Mouse (Mus musculus): ENCODE results near the gene Gigyf1. TPM values are rescaled to one million over a fixed set of nuclear protein-coding genes. Genes with fewer than 3 reads are reported as not detected.

Gigyf1 gene
- polyA plus RNA-seq, 1 experiment from 2014 or later: 14.7 TPM

DNA sequence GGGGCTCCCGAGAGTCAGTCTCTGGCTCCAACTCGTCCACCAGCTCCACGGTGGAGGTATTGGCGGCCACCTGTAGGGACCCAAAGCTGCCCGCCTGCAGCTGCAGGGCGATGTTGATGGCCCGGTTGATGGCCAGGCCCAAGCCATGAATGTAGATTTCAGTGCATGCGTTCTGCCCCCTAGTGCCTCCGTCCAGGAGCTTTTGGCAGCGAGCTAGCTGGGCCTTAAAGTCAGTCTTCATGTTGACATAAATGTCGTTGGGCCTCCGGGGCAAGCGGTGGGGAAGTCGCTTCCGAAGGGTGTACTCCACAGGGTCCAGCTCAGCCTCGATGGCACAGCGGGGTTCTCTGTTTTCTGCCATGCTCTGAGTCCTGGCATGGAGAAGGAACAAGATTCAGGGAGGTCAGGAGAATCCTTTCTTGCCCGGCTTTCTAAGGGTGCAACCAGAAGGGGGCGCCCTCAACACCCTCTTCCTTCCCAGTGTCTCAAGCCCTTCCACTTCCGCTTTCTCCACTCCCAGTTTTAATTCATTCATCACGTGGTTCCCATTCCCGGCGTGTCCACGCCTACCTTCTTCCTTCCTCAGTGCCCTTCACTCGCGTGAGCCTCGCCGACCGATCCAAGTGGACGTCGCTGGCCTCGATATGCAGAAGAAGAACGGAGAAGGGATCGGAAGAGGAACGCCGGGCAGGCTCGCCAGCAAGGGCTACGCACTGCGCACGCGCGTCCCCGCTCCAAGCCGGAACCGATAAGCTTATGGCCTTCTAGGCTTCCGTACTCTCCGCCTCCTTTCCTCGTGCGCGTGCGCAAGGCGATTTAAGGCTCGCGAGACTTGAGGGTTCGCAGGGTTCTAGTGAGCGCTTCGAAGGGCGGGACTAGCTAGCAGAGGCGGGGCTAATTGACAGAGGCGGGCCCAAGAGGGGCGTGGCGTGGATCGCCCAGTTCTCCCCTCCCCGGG lies 16.4 kb upstream of the Gigyf1 start, which contains the start of gene Pop7:
Gene Pop7 (minus strand): TSS at position 810 of the 958 bp plus-strand sequence.
- 1% methylated on average over 64 of the region's 64 CpGs for WGBS
- Histone ChIP-seq H3K36me3 (peaks cover 15% of the 10 kb centered on the region), H3K4me1 (peaks cover 17% of the 10 kb centered on the region), H3K9me3 (replicated peaks) (no peaks in the 10 kb centered on the region), H3K4me3 (replicated peaks) (peak within 1 kb of the TSS; percentile 86), H3K27me3 (no peaks in the 10 kb centered on the region), H3K4me2 (peak within 1 kb of the TSS; percentile 76), H3K27ac (peak within 1 kb of the TSS; percentile 100), H3K9ac (peak within 1 kb of the TSS; percentile 75)
- ATAC-seq (replicated peaks; ENCODE audit: low FRiP score): peak; percentile 95

DNA sequence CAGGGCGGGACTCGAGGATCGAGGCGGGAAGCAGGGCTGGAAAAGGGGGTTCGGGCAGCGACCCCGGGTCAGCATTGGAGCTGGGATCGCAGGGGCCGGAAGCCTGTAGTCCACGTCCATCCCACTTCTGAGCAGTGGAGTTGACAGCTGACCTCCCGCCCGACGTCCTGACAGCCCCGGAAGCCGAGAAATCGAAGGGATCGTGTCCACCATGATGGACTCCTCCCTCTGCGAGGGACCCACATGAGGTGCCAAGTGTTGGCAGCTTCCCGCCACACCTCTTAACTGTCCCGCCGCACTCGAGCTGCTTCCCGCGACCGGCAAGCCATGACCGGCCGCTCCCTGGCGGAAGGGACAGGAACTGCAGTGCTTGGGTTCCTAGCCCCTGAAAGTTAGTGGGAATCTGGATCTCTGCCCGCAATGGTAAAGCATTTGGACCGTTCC lies 15.7 kb upstream of the Gigyf1 start:
- peak overlapping the region; percentile 100 for H3K27ac ChIP-seq
- H3K27me3 ChIP-seq: no peaks in the 10 kb centered on the region
- H3K9ac ChIP-seq: peak overlapping the region; percentile 56
- peaks cover 17% of the 10 kb centered on the region for H3K4me1 ChIP-seq
- ATAC-seq (replicated peaks; ENCODE audit: low FRiP score): peak; percentile 89
- under 1% methylated on average over 30 of the region's 30 CpGs for WGBS
- H3K36me3 ChIP-seq: peaks cover 15% of the 10 kb centered on the region
- peak overlapping the region; percentile 86 for H3K4me3 ChIP-seq (replicated peaks)
- H3K9me3 ChIP-seq (replicated peaks): no peaks in the 10 kb centered on the region
- H3K4me2 ChIP-seq: peak overlapping the region; percentile 76

DNA sequence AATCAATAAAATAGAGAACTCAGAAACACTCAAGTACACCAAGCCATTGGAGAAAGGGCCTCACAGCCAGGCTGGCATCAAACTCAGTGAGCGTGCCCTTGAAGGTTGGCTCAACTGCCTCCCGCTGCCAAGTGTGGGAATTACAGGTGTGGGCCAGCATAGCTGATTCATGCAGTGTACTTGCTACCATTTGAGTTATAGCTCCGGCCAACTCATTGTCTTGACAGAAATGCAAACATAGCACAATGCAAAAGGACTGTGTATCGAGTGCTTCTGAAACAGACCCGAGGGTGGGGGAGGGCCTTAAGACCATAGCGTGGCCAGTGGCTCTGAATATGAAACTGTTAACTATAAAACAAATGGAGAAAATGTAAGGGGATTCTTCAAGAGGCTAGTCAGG lies 14.3 kb upstream of the Gigyf1 start:
- no peak overlapping the region for H3K27ac ChIP-seq
- no peaks in the 10 kb centered on the region for H3K27me3 ChIP-seq
- H3K4me1 ChIP-seq: peaks cover 17% of the 10 kb centered on the region
- H3K4me2 ChIP-seq: no peak overlapping the region
- no peak overlapping the region for H3K9ac ChIP-seq
- ATAC-seq (replicated peaks; ENCODE audit: low FRiP score): no peak
- no peak overlapping the region for H3K4me3 ChIP-seq (replicated peaks)
- H3K36me3 ChIP-seq: peaks cover 15% of the 10 kb centered on the region
- H3K9me3 ChIP-seq (replicated peaks): no peaks in the 10 kb centered on the region
- 78% methylated on average over 6 of the region's 6 CpGs for WGBS

DNA sequence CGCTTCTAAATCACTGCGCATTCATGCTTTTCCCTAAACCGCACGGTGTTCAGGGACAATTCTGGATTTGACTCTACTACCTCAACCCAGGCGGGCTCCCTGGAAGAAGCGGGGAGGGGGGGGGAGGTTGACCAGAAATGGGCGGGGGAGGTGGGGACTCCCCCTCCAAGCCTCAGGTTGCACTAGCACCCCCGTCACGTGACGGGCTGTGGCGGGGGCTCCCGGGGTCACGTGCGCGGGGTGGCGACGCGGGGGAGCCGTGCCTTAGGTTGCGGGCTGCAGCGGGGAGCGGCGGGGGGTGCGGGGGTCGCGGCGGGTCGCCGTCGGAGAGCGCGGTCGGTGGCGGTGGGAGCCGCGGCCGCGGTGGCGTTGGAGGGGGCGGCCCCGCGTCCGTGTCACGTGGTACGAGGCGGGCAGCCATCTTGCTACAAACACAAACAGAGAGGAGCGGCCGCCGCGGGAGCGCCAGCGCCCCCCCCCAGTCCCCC lies 8.3 kb upstream of the Gigyf1 start:
- H3K27me3 ChIP-seq: no peaks in the 10 kb centered on the region
- H3K4me2 ChIP-seq: peak overlapping the region; percentile 80
- peaks cover 44% of the 10 kb centered on the region for H3K4me1 ChIP-seq
- no peaks in the 10 kb centered on the region for H3K9me3 ChIP-seq (replicated peaks)
- H3K9ac ChIP-seq: peak overlapping the region; percentile 95
- peak overlapping the region; percentile 85 for H3K4me3 ChIP-seq (replicated peaks)
- ATAC-seq (replicated peaks; ENCODE audit: low FRiP score): peak; percentile 60
- peak overlapping the region; percentile 84 for H3K27ac ChIP-seq
- 3% methylated on average over 33 of the region's 52 CpGs for WGBS
- H3K36me3 ChIP-seq: peaks cover 7% of the 10 kb centered on the region; the same call in 1 of the 2 replicates

DNA sequence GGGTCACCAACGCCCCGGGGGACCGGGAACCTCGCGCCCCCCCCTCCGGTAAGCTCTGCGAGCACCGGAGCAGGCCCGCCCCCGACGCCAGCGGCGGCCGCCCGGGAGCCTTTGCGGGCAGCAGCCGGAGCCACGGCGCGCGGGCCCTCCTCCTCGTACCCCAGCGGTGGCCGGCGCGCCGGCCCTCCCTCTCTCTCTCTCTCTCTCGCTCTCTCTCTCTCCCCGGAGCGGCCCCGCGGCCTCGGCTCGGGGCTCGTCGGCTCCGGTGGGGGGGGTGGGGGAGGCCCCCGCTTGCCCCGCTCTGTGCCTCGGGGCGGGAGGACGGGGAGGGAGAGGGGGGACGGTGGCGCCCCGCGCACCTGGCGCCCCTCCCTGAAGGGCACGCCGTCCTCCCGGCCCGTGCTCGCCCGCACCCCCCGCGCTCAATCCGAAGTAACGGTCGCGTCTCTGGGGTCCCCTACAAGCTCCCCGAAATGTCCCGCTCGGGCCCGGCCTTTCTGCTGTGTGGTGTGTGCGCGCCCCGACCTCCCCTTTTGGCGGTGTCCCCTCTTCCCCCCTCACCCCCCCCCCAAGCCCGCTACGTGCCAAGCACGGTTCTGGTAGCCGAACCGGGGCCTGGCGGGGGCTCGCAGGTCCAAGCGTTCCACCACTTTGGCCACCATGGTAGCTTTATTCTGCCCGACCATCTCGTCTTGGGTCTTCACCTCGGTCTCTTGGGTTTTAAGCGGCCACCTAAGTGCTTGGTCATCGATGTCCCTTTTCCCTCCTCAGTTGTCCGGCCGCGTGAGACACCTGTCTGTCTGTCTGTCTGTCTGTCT lies 7.6 kb upstream of the Gigyf1 start:
- no peaks in the 10 kb centered on the region for H3K27me3 ChIP-seq
- peak overlapping the region; percentile 84 for H3K27ac ChIP-seq
- H3K9me3 ChIP-seq (replicated peaks): no peaks in the 10 kb centered on the region
- peak overlapping the region; percentile 80 for H3K4me2 ChIP-seq
- peak; percentile 40 for ATAC-seq (replicated peaks; ENCODE audit: low FRiP score)
- H3K9ac ChIP-seq: peak overlapping the region; percentile 95
- peaks cover 7% of the 10 kb centered on the region; the same call in 1 of the 2 replicates for H3K36me3 ChIP-seq
- H3K4me1 ChIP-seq: peaks cover 48% of the 10 kb centered on the region
- WGBS: under 1% methylated on average over 41 of the region's 83 CpGs
- peak overlapping the region; percentile 85 for H3K4me3 ChIP-seq (replicated peaks)

DNA sequence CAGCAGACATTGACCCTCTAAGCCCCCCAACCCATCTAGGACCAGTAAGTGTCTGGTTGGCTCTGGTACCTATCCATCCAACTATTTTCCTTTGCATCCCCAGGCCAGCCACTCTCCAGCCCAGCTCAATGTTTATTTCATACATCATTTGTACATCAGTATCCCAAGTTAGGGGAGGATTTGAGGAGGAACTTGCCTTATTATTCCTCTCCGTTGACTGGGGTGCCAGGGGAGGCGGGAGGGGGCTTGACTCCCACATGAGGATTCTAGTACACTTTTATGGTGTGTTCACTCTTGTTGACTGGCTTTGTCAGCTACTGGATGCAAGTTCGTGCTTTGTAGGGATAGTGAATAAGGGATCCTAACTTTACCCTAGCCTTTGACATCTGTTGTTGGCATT lies 6.6 kb upstream of the Gigyf1 start:
- no peaks in the 10 kb centered on the region for H3K27me3 ChIP-seq
- peaks cover 56% of the 10 kb centered on the region for H3K4me1 ChIP-seq
- peaks cover 7% of the 10 kb centered on the region; the same call in 1 of the 2 replicates for H3K36me3 ChIP-seq
- H3K27ac ChIP-seq: no peak overlapping the region
- no peak for ATAC-seq (replicated peaks; ENCODE audit: low FRiP score)
- H3K4me3 ChIP-seq (replicated peaks): peak overlapping the region; percentile 85
- peak overlapping the region; percentile 80 for H3K4me2 ChIP-seq
- no peaks in the 10 kb centered on the region for H3K9me3 ChIP-seq (replicated peaks)
- WGBS: 50% methylated on average over 3 of the region's 3 CpGs
- peak overlapping the region; percentile 95; the same call in 1 of the 2 replicates for H3K9ac ChIP-seq

DNA sequence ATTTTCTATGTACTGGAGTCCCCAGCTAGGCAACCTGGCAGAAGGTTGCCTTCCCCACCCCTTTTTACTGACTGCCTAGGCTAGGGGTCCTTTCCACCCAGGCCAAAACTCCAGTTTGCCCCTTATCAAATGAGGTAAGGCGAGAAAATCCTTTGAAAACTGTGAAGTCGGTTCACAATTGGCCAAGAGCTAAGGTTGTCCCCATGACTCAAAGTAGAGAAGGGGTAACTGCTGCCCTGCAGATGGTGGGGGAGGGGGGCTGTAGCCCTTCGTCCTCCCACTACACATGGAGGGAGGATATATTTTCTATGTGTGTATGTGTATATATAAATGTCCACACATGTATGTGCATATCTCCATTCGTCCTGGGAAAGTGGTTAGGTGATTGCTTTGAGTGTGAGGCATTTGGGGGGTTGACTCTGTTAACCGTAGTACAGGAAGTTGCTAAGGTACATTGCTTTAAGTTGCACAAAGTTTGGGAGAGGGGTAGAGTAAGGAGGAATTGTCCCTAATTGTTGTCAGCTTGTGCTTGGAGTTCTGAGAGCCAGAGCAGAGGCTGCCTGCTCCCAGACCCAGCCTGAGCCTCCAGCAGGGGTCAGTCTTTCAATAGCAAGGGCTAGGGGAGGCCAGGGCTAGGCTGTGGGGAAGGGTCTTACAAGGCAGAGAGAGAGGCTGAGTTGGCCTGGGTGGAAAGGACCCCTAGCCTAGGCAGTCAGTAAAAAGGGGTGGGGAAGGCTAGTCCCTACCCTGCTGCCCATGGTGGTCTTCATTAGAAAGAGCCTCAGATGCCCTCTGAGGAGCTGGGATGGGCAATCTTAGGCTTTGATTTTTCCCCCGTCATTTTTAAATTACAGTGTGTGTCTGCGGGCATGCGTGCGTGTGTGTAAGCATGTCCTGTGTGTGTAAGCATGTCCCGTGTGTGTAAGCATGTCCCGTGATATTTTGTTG lies 5.2 kb upstream of the Gigyf1 start:
- WGBS: 79% methylated on average over 11 of the region's 11 CpGs
- peaks cover 18% of the 10 kb centered on the region for H3K36me3 ChIP-seq
- H3K4me3 ChIP-seq (replicated peaks): no peak overlapping the region
- no peak overlapping the region for H3K9ac ChIP-seq
- H3K27me3 ChIP-seq: no peaks in the 10 kb centered on the region
- H3K27ac ChIP-seq: no peak overlapping the region
- peaks cover 56% of the 10 kb centered on the region for H3K4me1 ChIP-seq
- H3K9me3 ChIP-seq (replicated peaks): no peaks in the 10 kb centered on the region
- no peak overlapping the region for H3K4me2 ChIP-seq
- ATAC-seq (replicated peaks; ENCODE audit: low FRiP score): no peak; the same call in 1 of the 2 replicates

DNA sequence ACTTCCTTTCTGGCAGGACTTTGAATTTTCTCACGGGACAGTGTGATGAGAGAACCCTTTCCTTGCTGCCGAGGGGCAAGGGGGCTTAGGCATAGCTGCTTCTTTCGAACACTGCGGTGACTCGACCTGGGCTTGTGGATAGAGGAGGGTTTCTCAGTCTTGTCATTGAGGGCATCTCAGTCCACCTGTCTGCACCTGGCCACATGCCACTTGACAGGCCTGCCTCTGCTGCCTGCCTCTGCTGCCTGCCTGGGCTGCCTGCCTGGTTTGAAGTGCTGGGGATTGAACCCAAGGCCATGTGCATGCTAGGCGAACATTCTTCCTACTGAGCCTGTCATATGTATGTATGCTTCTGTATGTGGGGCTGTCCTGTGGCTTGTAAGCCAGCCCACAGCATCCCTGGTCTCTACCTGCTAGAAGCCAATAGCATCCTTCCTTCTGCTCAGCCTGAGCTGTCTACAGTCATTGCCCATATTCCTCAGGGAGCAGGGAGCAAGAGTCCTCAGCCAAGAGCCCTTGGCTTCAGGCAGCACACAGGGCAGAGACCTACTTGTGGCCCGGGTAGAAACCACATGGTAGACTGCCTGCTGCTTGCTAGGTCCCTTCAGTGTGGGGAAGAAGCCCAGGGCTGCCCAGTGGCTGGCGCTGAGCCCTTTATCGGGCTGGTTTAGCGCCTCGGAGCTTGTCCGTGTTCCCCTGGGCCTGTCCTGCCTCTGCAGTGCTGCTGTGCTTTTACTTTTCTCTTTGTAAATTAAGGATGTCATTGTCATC lies 4.2 kb upstream of the Gigyf1 start:
- Histone ChIP-seq H3K27ac (no peak overlapping the region), H3K4me3 (replicated peaks) (no peak overlapping the region), H3K9ac (no peak overlapping the region), H3K4me1 (peaks cover 56% of the 10 kb centered on the region), H3K27me3 (no peaks in the 10 kb centered on the region), H3K4me2 (no peak overlapping the region), H3K9me3 (replicated peaks) (no peaks in the 10 kb centered on the region), H3K36me3 (peaks cover 28% of the 10 kb centered on the region)
- no peak for ATAC-seq (replicated peaks; ENCODE audit: low FRiP score)
- WGBS: 83% methylated on average over 12 of the region's 12 CpGs

DNA sequence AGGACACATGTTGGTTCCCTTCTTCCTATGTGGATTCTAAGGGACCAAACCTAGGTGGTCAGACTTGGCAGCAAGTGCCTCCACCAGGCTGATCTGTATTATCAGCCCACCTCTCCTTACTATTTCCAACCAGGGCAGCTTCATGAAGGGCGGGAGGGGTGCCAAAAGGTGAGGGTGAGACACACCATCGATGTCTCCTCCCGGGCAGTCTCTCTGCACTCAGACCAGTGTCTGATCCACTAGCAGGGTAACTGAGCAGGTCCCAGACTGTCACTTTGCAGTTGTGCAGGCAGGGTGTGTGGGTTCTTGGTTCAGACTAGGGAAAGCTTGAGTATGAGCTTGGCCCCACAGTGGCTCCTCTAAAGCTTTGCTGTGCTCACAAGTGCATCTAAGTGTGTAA lies 3.5 kb upstream of the Gigyf1 start:
- Histone ChIP-seq H3K9me3 (replicated peaks) (no peaks in the 10 kb centered on the region), H3K27me3 (no peaks in the 10 kb centered on the region), H3K4me1 (peaks cover 53% of the 10 kb centered on the region), H3K27ac (no peak overlapping the region), H3K36me3 (peaks cover 35% of the 10 kb centered on the region), H3K4me2 (no peak overlapping the region), H3K9ac (no peak overlapping the region), H3K4me3 (replicated peaks) (no peak overlapping the region)
- 84% methylated on average over 3 of the region's 3 CpGs for WGBS
- no peak for ATAC-seq (replicated peaks; ENCODE audit: low FRiP score)

DNA sequence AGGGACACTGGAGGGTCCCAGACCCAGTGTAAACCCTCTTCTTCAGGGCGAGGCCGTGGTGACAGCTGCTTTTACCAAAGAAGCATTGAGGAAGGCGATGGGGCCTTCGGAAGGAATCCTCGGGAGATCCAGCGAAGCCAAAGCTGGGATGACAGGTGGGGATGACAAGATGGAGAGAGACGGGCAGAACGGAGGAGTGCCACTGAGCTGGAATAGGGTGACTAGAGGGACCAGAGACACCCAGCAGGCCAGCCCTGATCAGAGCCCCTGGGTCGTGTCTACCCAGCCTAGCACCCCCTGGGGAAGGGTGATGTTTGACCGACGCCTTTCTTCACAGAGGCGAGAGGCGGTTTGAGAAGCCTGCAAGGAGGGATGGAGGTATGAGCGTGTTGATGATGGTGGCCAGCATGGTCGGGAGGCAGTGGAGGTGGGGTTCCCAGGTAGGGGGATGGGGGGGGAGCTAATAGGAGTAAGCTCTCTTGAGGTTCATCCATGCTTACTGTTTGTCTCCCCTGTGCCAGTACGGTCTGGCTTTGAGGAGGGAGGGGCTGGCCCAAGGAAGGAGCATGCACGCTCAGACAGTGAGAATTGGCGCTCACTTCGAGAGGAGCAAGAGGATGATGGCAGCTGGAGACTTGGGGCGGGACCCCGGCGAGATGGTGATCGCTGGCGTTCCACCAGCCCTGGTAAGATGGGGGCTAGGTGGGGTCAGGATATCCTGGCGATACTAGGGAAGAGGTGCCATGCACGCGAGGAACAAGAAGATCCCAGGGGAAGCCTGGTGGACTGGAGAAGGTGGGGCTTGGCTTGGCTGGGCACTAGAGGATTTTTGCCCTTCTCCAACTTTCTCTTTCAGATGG lies 1.6 kb downstream of the Gigyf1 start:
- WGBS: 90% methylated on average over 27 of the region's 27 CpGs
- no peak overlapping the region for H3K4me3 ChIP-seq (replicated peaks)
- no peak overlapping the region for H3K27ac ChIP-seq
- no peak for ATAC-seq (replicated peaks; ENCODE audit: low FRiP score)
- H3K9me3 ChIP-seq (replicated peaks): no peaks in the 10 kb centered on the region
- H3K4me1 ChIP-seq: peaks cover 12% of the 10 kb centered on the region
- H3K27me3 ChIP-seq: no peaks in the 10 kb centered on the region
- no peak overlapping the region for H3K9ac ChIP-seq
- peaks cover 79% of the 10 kb centered on the region for H3K36me3 ChIP-seq
- no peak overlapping the region for H3K4me2 ChIP-seq

All from kidney, embryonic 15.5 days (tissue).